Mouse (Mus musculus): ENCODE measurements around the gene Olfr1424.
"Not testable (repeated sequence)": the region's sequence is repeated elsewhere in the genome, so short reads cannot be mapped to it uniquely, and the experiment has no call there.

The Olfr1424 gene

GRCm38 (mm10) chr19:12062582-12062981 is at the start of gene Olfr1424:
TSS of gene Olfr1424 (minus strand) at chr19:12062682.
- not testable (repeated sequence) for DNase-seq (ENCODE audit: low spot score in 2 of 2)

DNA sequence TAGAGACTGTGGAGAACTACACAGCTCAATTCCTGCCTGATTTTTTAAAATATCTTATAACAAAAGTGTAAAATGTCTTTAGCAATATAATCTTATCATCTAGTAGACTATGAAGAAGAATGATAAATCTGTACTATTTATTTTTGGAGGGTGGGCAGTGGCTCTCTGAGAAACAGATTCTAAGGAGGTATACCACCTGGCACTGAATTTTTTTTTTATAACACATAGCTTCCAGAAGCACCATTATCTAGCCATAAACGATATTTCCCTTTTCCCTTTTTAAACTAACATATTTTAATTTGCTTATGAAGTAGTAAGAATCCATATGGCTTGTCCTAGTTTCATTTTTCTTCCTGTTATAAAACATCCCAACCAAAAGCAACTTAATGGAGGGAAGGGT is 42.1 kb upstream of the Olfr1424 start:
- no peak for DNase-seq (ENCODE audit: low spot score in 2 of 2)

DNA sequence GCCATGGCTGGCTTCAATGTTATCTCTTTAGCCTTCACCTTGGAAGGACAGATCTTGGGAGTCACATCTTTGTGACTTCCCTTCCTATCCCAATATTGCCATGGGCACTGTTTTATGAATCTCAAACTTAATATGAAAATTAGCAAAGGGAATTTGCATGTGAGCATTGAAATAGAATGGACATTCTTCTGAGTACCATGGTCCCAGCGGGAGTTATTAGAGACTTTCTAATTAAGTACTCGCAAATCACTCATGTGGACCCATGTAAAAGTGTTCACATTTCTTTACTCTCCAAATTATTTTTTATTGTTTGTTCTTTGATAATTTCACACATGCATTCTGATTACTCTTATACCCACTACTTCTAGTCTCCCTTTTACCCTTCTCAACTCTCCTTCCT is 40.8 kb upstream of the Olfr1424 start, which contains the start of gene Olfr1427:
Gene Olfr1427, minus strand, starts transcription at position 101 of the 400 bp plus-strand sequence.
- DNase-seq (ENCODE audit: low spot score in 2 of 2) = no peak

- no peak for DNase-seq (ENCODE audit: low spot score in 2 of 2)
Measured at GRCm38 (mm10) chr19:12091913-12092312, 29.4 kb upstream of the Olfr1424 start, which contains the start of gene Olfr1426. TSS of gene Olfr1426 (minus strand) at chr19:12092013.

- DNase-seq (ENCODE audit: low spot score in 2 of 2) = not testable (repeated sequence)
Measured at GRCm38 (mm10) chr19:12077631-12078030, 15.1 kb upstream of the Olfr1424 start, which contains the start of gene Olfr1425. TSS of gene Olfr1425 (minus strand) at chr19:12077731.

GRCm38 (mm10) chr19:12069546-12069945 is 7.1 kb upstream of the Olfr1424 start:
- not testable (repeated sequence) for DNase-seq (ENCODE audit: low spot score in 2 of 2)

GRCm38 (mm10) chr19:12067806-12068205 is 5.3 kb upstream of the Olfr1424 start:
- not testable (repeated sequence) for DNase-seq (ENCODE audit: low spot score in 2 of 2)

GRCm38 (mm10) chr19:12043163-12043562 is 19.3 kb downstream of the Olfr1424 start:
- DNase-seq (ENCODE audit: low spot score in 2 of 2) = no peak

DNA sequence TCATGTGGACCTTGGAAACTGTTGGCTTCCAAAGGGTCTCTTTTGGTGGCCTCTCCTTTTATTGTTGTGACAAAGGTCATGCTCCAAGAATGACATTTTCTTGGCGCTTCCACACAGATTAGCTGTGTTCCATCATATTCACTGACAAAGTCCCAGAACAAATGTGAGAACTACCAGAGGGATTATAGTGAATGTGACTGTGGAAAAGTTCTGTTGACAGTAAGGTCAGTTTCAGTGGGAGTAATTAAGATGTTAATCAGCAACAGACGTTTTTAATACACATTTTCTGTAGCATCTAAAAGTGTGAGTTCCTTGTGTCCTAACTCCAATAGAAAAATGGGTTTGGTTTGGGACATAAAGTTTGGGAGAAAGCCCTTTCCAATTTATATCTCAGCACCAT is 21.3 kb downstream of the Olfr1424 start, which contains the start of gene Olfr1423:
Gene Olfr1423, minus strand, starts transcription at position 101 of the 400 bp plus-strand sequence.
- DNase-seq (ENCODE audit: low spot score in 2 of 2) = no peak

DNA sequence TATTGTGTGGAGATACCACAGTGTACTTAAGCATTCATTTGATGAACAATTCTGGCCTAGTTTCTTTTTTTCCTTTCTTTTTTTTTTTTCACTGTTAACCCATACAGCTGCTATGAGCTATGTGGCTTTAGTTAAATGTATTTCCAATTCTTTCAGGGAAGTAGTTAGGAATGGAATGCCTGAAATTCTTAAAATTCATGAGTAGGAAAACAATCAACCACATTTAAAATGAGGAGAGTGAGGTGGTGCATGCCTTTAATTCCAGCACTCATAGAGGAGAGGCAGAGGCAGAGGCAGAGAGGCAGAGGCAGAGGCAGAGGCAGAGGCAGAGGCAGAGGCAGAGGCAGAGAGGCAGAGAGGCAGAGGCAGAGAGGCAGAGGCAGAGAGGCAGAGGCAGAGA is 24.8 kb downstream of the Olfr1424 start:
- DNase-seq (ENCODE audit: low spot score in 2 of 2) = no peak

GRCm38 (mm10) chr19:12026606-12027005 is 35.9 kb downstream of the Olfr1424 start:
- no peak for DNase-seq (ENCODE audit: low spot score in 2 of 2)

DNA sequence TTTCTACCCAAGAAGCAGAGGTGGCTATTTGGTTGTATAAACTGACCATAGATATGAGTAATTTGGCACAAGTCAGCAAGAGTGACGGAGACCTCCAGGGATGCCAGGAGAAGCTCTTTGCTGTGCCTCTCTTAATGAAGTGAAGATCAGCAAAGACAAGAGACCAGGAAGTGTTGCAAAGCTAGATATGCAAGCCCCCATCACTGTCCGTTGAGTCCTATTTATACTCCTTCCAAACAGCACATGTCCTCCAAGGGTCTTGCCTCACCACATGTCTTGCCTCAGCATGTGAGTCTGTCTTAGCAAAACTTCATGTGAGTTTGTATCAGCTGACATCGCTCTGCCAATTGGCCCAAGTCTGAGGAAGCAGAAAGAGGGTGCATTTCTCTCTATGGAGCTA is 37.1 kb downstream of the Olfr1424 start:
- DNase-seq (ENCODE audit: low spot score in 2 of 2) = no peak

- DNase-seq (ENCODE audit: low spot score in 2 of 2) = no peak
Measured at GRCm38 (mm10) chr19:12024149-12024548, 38.3 kb downstream of the Olfr1424 start.

GRCm38 (mm10) chr19:12016192-12016591 is 46.3 kb downstream of the Olfr1424 start:
- no peak for DNase-seq (ENCODE audit: low spot score in 2 of 2)

- no peak for DNase-seq (ENCODE audit: low spot score in 2 of 2)
Measured at GRCm38 (mm10) chr19:12015708-12016107, 46.8 kb downstream of the Olfr1424 start.

DNA sequence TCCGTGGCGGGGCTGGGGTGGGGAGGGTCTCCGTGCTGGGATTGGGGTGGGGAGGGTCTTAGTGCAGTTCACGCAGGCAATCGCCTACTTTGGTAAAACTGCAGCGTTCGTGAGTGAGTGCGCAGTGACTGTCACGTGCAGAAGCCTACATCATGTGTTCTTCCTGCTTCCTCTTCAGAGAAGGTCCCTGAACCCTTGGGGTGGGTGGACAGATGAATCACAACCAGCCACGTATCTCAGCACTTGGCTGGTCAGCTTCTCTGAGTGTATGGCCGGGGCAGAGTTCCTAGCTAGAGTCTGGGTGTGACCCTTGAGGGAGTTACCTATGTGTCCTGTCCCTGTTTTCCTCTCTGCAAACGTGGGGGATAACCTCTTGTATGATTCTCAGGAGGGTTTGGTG is 49.3 kb downstream of the Olfr1424 start:
- DNase-seq (ENCODE audit: low spot score in 2 of 2) = peak; percentile 34 to 46

GRCm38 (mm10) chr19:12012615-12013014 is 49.9 kb downstream of the Olfr1424 start:
- no peak for DNase-seq (ENCODE audit: low spot score in 2 of 2)

- peak; percentile 76 to 85 for DNase-seq (ENCODE audit: low spot score in 2 of 2)
Measured at GRCm38 (mm10) chr19:12011560-12012556, 50.6 kb downstream of the Olfr1424 start.

GRCm38 (mm10) chr19:12010916-12011559 is 51.4 kb downstream of the Olfr1424 start:
- DNase-seq (ENCODE audit: low spot score in 2 of 2) = peak; percentile 55 to 74

GRCm38 (mm10) chr19:12010281-12010771 is 52.2 kb downstream of the Olfr1424 start:
- DNase-seq (ENCODE audit: low spot score in 2 of 2) = peak in 1 of 2 experiments; percentile 55

GRCm38 (mm10) chr19:12009501-12010280 is 52.8 kb downstream of the Olfr1424 start:
- peak in 1 of 2 experiments; percentile 68 for DNase-seq (ENCODE audit: low spot score in 2 of 2)

All from frontal cortex, postnatal 10 days (tissue).